In genomic region chr4:46601844-46602423, GRCm38 (mm10) we compare ENCODE assay signal across 7 mouse cellular contexts. TPM values are rescaled to one million over a fixed set of nuclear protein-coding genes. Genes with fewer than 3 reads are reported as not detected.
DNase-seq lines count a peak whose midpoint lies in the region; ATAC-seq and TF ChIP-seq lines count a peak whose summit lies in the region.

TSS of gene Coro2a (minus strand) at chr4:46602202.

- TF ChIP-seq POLR2A in small intestine, adult 2 months (IDR thresholded peaks at IDR 0.05; ENCODE audit: low read depth, low read length): peak; percentile 54; the same call in 1 of the 2 replicates

- peaks cover 12% of the 10 kb centered on the region; the same call in 1 of the 2 replicates for H3K4me1 ChIP-seq in embryonic facial prominence, embryonic 12.5 days
- peaks cover 28% of the 10 kb centered on the region for H3K4me1 ChIP-seq in limb, embryonic 10.5 days
- peaks cover 15% of the 10 kb centered on the region for H3K4me1 ChIP-seq in midbrain, embryonic 12.5 days
- H3K4me1 ChIP-seq in small intestine, adult 2 months (ENCODE audit: control insufficient read depth, insufficient read depth, insufficient read length, low read length): peaks cover 7% of the 10 kb centered on the region

- H3K27ac ChIP-seq in embryonic facial prominence, embryonic 12.5 days: no peak within 1 kb of the TSS
- peak within 1 kb of the TSS; percentile 64 for H3K27ac ChIP-seq in limb, embryonic 10.5 days
- no peak within 1 kb of the TSS for H3K27ac ChIP-seq in midbrain, embryonic 12.5 days (replicated peaks)
- H3K27ac ChIP-seq in small intestine, adult 2 months (ENCODE audit: insufficient read depth, low read depth, low read length): peak within 1 kb of the TSS; percentile 85

- H3K9me3 ChIP-seq in embryonic facial prominence, embryonic 12.5 days: no peaks in the 10 kb centered on the region
- no peaks in the 10 kb centered on the region for H3K9me3 ChIP-seq in limb, embryonic 10.5 days (replicated peaks)
- no peaks in the 10 kb centered on the region for H3K9me3 ChIP-seq in midbrain, embryonic 12.5 days

- peak; percentile 87 to 91 for DNase-seq in adrenal gland, postnatal 36 days
- DNase-seq in heart, adult 11 months: peak; percentile 96
- DNase-seq in kidney, adult 18-20 months: peak; percentile 78
- peak; percentile 92 for DNase-seq in limb, embryonic 10.5 days (ENCODE audit: low spot score)

- TF ChIP-seq CTCF in small intestine, adult 2 months (IDR thresholded peaks at IDR 0.05; ENCODE audit: extremely low read depth, insufficient read length, insufficient replicate concordance, low read depth, low read length): peak; percentile 95

- H3K4me3 ChIP-seq in embryonic facial prominence, embryonic 12.5 days: peak within 1 kb of the TSS; percentile 54
- H3K4me3 ChIP-seq in limb, embryonic 10.5 days: peak within 1 kb of the TSS; percentile 62
- peak within 1 kb of the TSS; percentile 61 for H3K4me3 ChIP-seq in midbrain, embryonic 12.5 days
- peak within 1 kb of the TSS; percentile 81 for H3K4me3 ChIP-seq in small intestine, adult 2 months (ENCODE audit: low read depth, low read length)

- under 1% methylated on average over 51 of the region's 66 CpGs for WGBS in embryonic facial prominence, embryonic 12.5 days
- 3% methylated on average over 61 of the region's 66 CpGs for WGBS in limb, embryonic 10.5 days
- under 1% methylated on average over 54 of the region's 66 CpGs for WGBS in midbrain, embryonic 12.5 days
- WGBS in small intestine, adult 2 months: under 1% methylated on average over 46 of the region's 66 CpGs

- peaks cover 50% of the 10 kb centered on the region for H3K27me3 ChIP-seq in embryonic facial prominence, embryonic 12.5 days
- peaks cover 92% of the 10 kb centered on the region for H3K27me3 ChIP-seq in limb, embryonic 10.5 days (ENCODE audit: low read depth, poor library complexity, severe bottlenecking)
- peaks cover 55% of the 10 kb centered on the region for H3K27me3 ChIP-seq in midbrain, embryonic 12.5 days
- no peaks in the 10 kb centered on the region for H3K27me3 ChIP-seq in small intestine, adult 2 months (ENCODE audit: control insufficient read depth, insufficient read depth, low read length)

- H3K9ac ChIP-seq in embryonic facial prominence, embryonic 12.5 days: peak within 1 kb of the TSS; percentile 52
- peak within 1 kb of the TSS; percentile 67 for H3K9ac ChIP-seq in midbrain, embryonic 12.5 days (replicated peaks)

- ATAC-seq in embryonic facial prominence, embryonic 12.5 days (ENCODE audit: insufficient number of reproducible peaks, insufficient read depth, low FRiP score, low TSS enrichment): peak; percentile 37; the same call in 1 of the 2 replicates
- peak; percentile 66 for ATAC-seq in midbrain, embryonic 12.5 days (ENCODE audit: low FRiP score, low read depth)

- H3K4me2 ChIP-seq in embryonic facial prominence, embryonic 12.5 days (replicated peaks): peak within 1 kb of the TSS; percentile 95
- H3K4me2 ChIP-seq in midbrain, embryonic 12.5 days (replicated peaks): peak within 1 kb of the TSS; percentile 95

- H3K36me3 ChIP-seq in embryonic facial prominence, embryonic 12.5 days: no peaks in the 10 kb centered on the region
- no peaks in the 10 kb centered on the region for H3K36me3 ChIP-seq in limb, embryonic 10.5 days
- H3K36me3 ChIP-seq in midbrain, embryonic 12.5 days: no peaks in the 10 kb centered on the region
- H3K36me3 ChIP-seq in small intestine, adult 2 months (ENCODE audit: control insufficient read depth, insufficient read depth, low read length): peaks cover 4% of the 10 kb centered on the region

RNA-seq across cellular contexts. Expression of gene Coro2a, which starts in this region (rescaled TPM):
- 1 to 10 TPM; 2.5 to 3.1 TPM for total RNA-seq in adrenal gland, postnatal 36 days (2021)
- polyA plus RNA-seq in embryonic facial prominence, embryonic 12.5 days (2016; fragmentation: Nextera tagmentation; extraction: Ambion mirVana): 7.3 and 7.9 TPM in 2 replicates
- 2.1 and 2.2 TPM in 2 replicates for polyA plus RNA-seq in limb, embryonic 10.5 days (2016; fragmentation: Nextera tagmentation; extraction: Ambion mirVana)
- polyA plus RNA-seq in midbrain, embryonic 12.5 days (2016; fragmentation: Nextera tagmentation; extraction: Ambion mirVana): 2.6 and 2.8 TPM in 2 replicates
- 104 and 312 TPM in 2 replicates for polyA plus RNA-seq in small intestine, adult 2 months (2012; rRNA removed)

Comparison
In these comparisons a context has a peak if more than half of its experiments do, and no peak if none do; other contexts are left out.
1. RNA of gene Coro2a (polyA plus RNA-seq): 104 to 312 TPM in small intestine, adult 2 months; 7.3 to 7.9 TPM in embryonic facial prominence, embryonic 12.5 days, 2.6 to 2.8 TPM in midbrain, embryonic 12.5 days and 2.1 to 2.2 TPM in limb, embryonic 10.5 days; every median in the first group is over 10 times any median in the second.
2. H3K27ac ChIP-seq: peak in limb, embryonic 10.5 days (single experiment) and small intestine, adult 2 months (single experiment); none in embryonic facial prominence, embryonic 12.5 days (single experiment) and midbrain, embryonic 12.5 days (single experiment).
3. Peak in every context shown above with its lines, with median percentiles within 50 percentile points of each other: DNase-seq and H3K4me3 ChIP-seq.